Mouse (Mus musculus): ENCODE data around the gene Arhgap5. TPM values are rescaled to one million over a fixed set of nuclear protein-coding genes. Genes with fewer than 3 reads are reported as not detected.
A peak's percentile ranks its signal among the peaks of the same experiment; 100 is the strongest.

Arhgap5 gene
- polyA plus RNA-seq, 1 experiment: 110 TPM

GRCm38 (mm10) chr12:52493281-52493681 lies 10.5 kb upstream of the Arhgap5 start:
- Histone ChIP-seq H3K9ac (ENCODE audit: low read depth, poor library complexity, severe bottlenecking) (no peak overlapping the region), H3K36me3 (ENCODE audit: control insufficient read depth, insufficient read depth, low read length, poor library complexity, severe bottlenecking) (no peaks in the 10 kb centered on the region), H3K4me3 (ENCODE audit: low read depth, low read length) (no peak overlapping the region), H3K9me3 (replicated peaks; ENCODE audit: control insufficient read depth, insufficient read depth, low read length, poor library complexity, severe bottlenecking) (no peaks in the 10 kb centered on the region), H3K27ac (ENCODE audit: insufficient read depth, low read length) (no peak overlapping the region), H3K27me3 (ENCODE audit: control insufficient read depth, insufficient read depth, low read length, poor library complexity, severe bottlenecking) (no peaks in the 10 kb centered on the region), H3K4me1 (ENCODE audit: control insufficient read depth, insufficient read depth, low read length) (peaks cover 1% of the 10 kb centered on the region)
- TF ChIP-seq POLR2A (IDR thresholded peaks at IDR 0.05; ENCODE audit: insufficient read depth, low read length) (no peak), EP300 (IDR thresholded peaks at IDR 0.05; ENCODE audit: insufficient read depth, low read depth, low read length) (no peak), CTCF (IDR thresholded peaks at IDR 0.05; ENCODE audit: low read depth, low read length) (no peak)

GRCm38 (mm10) chr12:52497209-52497608 lies 6.6 kb upstream of the Arhgap5 start:
- Histone ChIP-seq H3K9me3 (replicated peaks; ENCODE audit: control insufficient read depth, insufficient read depth, low read length, poor library complexity, severe bottlenecking) (no peaks in the 10 kb centered on the region), H3K4me1 (ENCODE audit: control insufficient read depth, insufficient read depth, low read length) (peaks cover 1% of the 10 kb centered on the region), H3K9ac (ENCODE audit: low read depth, poor library complexity, severe bottlenecking) (no peak overlapping the region), H3K27me3 (ENCODE audit: control insufficient read depth, insufficient read depth, low read length, poor library complexity, severe bottlenecking) (no peaks in the 10 kb centered on the region), H3K36me3 (ENCODE audit: control insufficient read depth, insufficient read depth, low read length, poor library complexity, severe bottlenecking) (no peaks in the 10 kb centered on the region), H3K4me3 (ENCODE audit: low read depth, low read length) (no peak overlapping the region), H3K27ac (ENCODE audit: insufficient read depth, low read length) (no peak overlapping the region)
- TF ChIP-seq CTCF (IDR thresholded peaks at IDR 0.05; ENCODE audit: low read depth, low read length): no peak
- TF ChIP-seq EP300 (IDR thresholded peaks at IDR 0.05; ENCODE audit: insufficient read depth, low read depth, low read length): no peak
- TF ChIP-seq POLR2A (IDR thresholded peaks at IDR 0.05; ENCODE audit: insufficient read depth, low read length): no peak

GRCm38 (mm10) chr12:52500915-52501833 lies 2.6 kb upstream of the Arhgap5 start:
- Histone ChIP-seq H3K27me3 (ENCODE audit: control insufficient read depth, insufficient read depth, low read length, poor library complexity, severe bottlenecking) (no peaks in the 10 kb centered on the region), H3K4me3 (ENCODE audit: low read depth, low read length) (no peak overlapping the region), H3K9ac (ENCODE audit: low read depth, poor library complexity, severe bottlenecking) (no peak overlapping the region), H3K36me3 (ENCODE audit: control insufficient read depth, insufficient read depth, low read length, poor library complexity, severe bottlenecking) (no peaks in the 10 kb centered on the region), H3K27ac (ENCODE audit: insufficient read depth, low read length) (no peak overlapping the region), H3K9me3 (replicated peaks; ENCODE audit: control insufficient read depth, insufficient read depth, low read length, poor library complexity, severe bottlenecking) (no peaks in the 10 kb centered on the region), H3K4me1 (ENCODE audit: control insufficient read depth, insufficient read depth, low read length) (peaks cover 1% of the 10 kb centered on the region)
- TF ChIP-seq CTCF (IDR thresholded peaks at IDR 0.05; ENCODE audit: low read depth, low read length) (no peak), EP300 (IDR thresholded peaks at IDR 0.05; ENCODE audit: insufficient read depth, low read depth, low read length) (no peak), POLR2A (IDR thresholded peaks at IDR 0.05; ENCODE audit: insufficient read depth, low read length) (no peak)

- H3K9ac ChIP-seq (ENCODE audit: low read depth, poor library complexity, severe bottlenecking): peak overlapping the region; percentile 47
- H3K27me3 ChIP-seq (ENCODE audit: control insufficient read depth, insufficient read depth, low read length, poor library complexity, severe bottlenecking): no peaks in the 10 kb centered on the region
- H3K27ac ChIP-seq (ENCODE audit: insufficient read depth, low read length): no peak overlapping the region
- no peaks in the 10 kb centered on the region for H3K36me3 ChIP-seq (ENCODE audit: control insufficient read depth, insufficient read depth, low read length, poor library complexity, severe bottlenecking)
- no peak for TF ChIP-seq EP300 (IDR thresholded peaks at IDR 0.05; ENCODE audit: insufficient read depth, low read depth, low read length)
- no peak for TF ChIP-seq CTCF (IDR thresholded peaks at IDR 0.05; ENCODE audit: low read depth, low read length)
- no peak for TF ChIP-seq POLR2A (IDR thresholded peaks at IDR 0.05; ENCODE audit: insufficient read depth, low read length)
- 0 out of 2 replicates have a peak, but pooled peaks cover under 1% of the 10 kb centered on the region for H3K9me3 ChIP-seq (replicated peaks; ENCODE audit: control insufficient read depth, insufficient read depth, low read length, poor library complexity, severe bottlenecking)
- H3K4me1 ChIP-seq (ENCODE audit: control insufficient read depth, insufficient read depth, low read length): peaks cover 1% of the 10 kb centered on the region
- no peak overlapping the region for H3K4me3 ChIP-seq (ENCODE audit: low read depth, low read length)
Measured at GRCm38 (mm10) chr12:52502161-52502560, 1.6 kb upstream of the Arhgap5 start.

GRCm38 (mm10) chr12:52503131-52503455 lies 679 bp upstream of the Arhgap5 start:
- TF ChIP-seq POLR2A (IDR thresholded peaks at IDR 0.05; ENCODE audit: insufficient read depth, low read length) (no peak), EP300 (IDR thresholded peaks at IDR 0.05; ENCODE audit: insufficient read depth, low read depth, low read length) (no peak), CTCF (IDR thresholded peaks at IDR 0.05; ENCODE audit: low read depth, low read length) (no peak)
- Histone ChIP-seq H3K4me1 (ENCODE audit: control insufficient read depth, insufficient read depth, low read length) (no peaks in the 10 kb centered on the region), H3K9ac (ENCODE audit: low read depth, poor library complexity, severe bottlenecking) (peak overlapping the region; percentile 47), H3K9me3 (replicated peaks; ENCODE audit: control insufficient read depth, insufficient read depth, low read length, poor library complexity, severe bottlenecking) (peaks cover 2% of the 10 kb centered on the region; the same call in 1 of the 2 replicates), H3K27ac (ENCODE audit: insufficient read depth, low read length) (peak overlapping the region; percentile 92), H3K36me3 (ENCODE audit: control insufficient read depth, insufficient read depth, low read length, poor library complexity, severe bottlenecking) (no peaks in the 10 kb centered on the region), H3K4me3 (ENCODE audit: low read depth, low read length) (peak overlapping the region; percentile 95), H3K27me3 (ENCODE audit: control insufficient read depth, insufficient read depth, low read length, poor library complexity, severe bottlenecking) (no peaks in the 10 kb centered on the region)
